Mouse (Mus musculus) forebrain, embryonic 16.5 days (tissue): Measurements from ENCODE around the gene Gga1. TPM values are rescaled to one million over a fixed set of nuclear protein-coding genes. Genes with fewer than 3 reads are reported as not detected.

Source experiments
- ATAC-seq: fragments of 200-750 bp; cut with Nextera tagmentation; 2 replicates; pipeline ENCODE4 v1.8.0; 2017; ENCODE audit warnings: mild to moderate bottlenecking, moderate library complexity
- H3K27ac ChIP-seq: fragments of 300-500 bp; sonication (generic); 2 replicates; pipeline ENCODE4 v1.5.1; 2014; ENCODE audit warnings: low read length, control low read depth
- H3K27me3 ChIP-seq: fragments of 300-500 bp; sonication (generic); replicated peaks from 2 replicates; pipeline ENCODE4 v1.6.1; 2014; ENCODE audit warnings: low read length; ENCODE audit not compliant: control insufficient read depth, insufficient read depth
- H3K36me3 ChIP-seq: fragments of 300-500 bp; sonication (generic); 2 replicates; pipeline ENCODE4 v1.6.1; 2014; ENCODE audit not compliant: control insufficient read depth, insufficient read depth
- H3K4me1 ChIP-seq: fragments of 300-500 bp; sonication (generic); replicated peaks from 2 replicates; pipeline ENCODE4 v1.6.1; 2014; ENCODE audit warnings: low read length; ENCODE audit not compliant: control insufficient read depth, insufficient read depth
- H3K4me2 ChIP-seq: fragments of 300-500 bp; sonication (generic); 2 replicates; pipeline ENCODE4 v1.6.1; 2014; ENCODE audit warnings: mild to moderate bottlenecking, low read length, control low read depth
- H3K4me3 ChIP-seq: fragments of 300-500 bp; sonication (generic); replicated peaks from 2 replicates; pipeline ENCODE4 v1.5.1; 2014; ENCODE audit warnings: mild to moderate bottlenecking, low read length, control low read depth
- H3K9ac ChIP-seq: fragments of 300-500 bp; sonication (generic); replicated peaks from 2 replicates; pipeline ENCODE4 v1.6.1; 2014; ENCODE audit warnings: low read depth, low read length, control low read depth
- H3K9me3 ChIP-seq: fragments of 300-500 bp; sonication (generic); 2 replicates; pipeline ENCODE4 v1.6.1; 2016; ENCODE audit warnings: low read length; ENCODE audit not compliant: control insufficient read depth
- WGBS: fragments of 180-500 bp; shearing (Covaris S2); extraction: QIAGEN DNeasy Blood & Tissue Kit; methylation state at CpG from one replicate; pipeline ENCODE4 v1.1.7; 2014; 5-methylcytosine and 5-hydroxymethylcytosine counted together
- polyA plus RNA-seq: library from polyadenylated mRNA; unstranded; fragments of >200 nt; fragmentation: Nextera tagmentation; extraction: Ambion mirVana; gene quantifications from 2 replicates; pipeline ENCODE4 v1.2.1, GENCODE M21; 2015

Gene Gga1
- polyA plus RNA-seq, 1 experiment from 2014 or later: 67.4 TPM

DNA sequence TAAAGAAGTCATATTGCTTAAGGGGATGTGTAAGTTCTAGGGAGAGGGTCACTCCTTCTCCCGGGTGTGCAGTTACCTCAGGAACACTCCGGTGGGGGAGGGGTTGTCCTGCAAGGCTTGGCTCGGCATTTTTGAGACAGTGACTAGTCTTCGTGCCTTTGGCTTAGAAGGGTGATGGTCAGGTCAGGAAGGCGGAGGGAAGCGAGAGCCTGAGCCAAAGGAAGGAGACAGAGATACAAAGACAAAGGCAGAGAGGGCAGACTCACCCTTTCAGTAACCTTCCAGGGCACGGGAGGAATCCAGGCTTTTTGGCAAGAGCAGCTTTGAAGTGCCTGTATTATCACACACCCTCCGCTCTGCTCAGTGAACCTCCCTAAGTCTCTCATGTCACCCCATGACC, 48.1 kb downstream of the Gga1 start:
- no peak overlapping the region for H3K27ac ChIP-seq
- H3K4me2 ChIP-seq: no peak overlapping the region
- H3K4me1 ChIP-seq: peaks cover 25% of the 10 kb centered on the region
- H3K27me3 ChIP-seq: no peaks in the 10 kb centered on the region
- 42% methylated on average over 8 of the region's 8 CpGs for WGBS
- no peak for ATAC-seq
- H3K9me3 ChIP-seq: no peaks in the 10 kb centered on the region
- H3K4me3 ChIP-seq: no peak overlapping the region
- no peak overlapping the region for H3K9ac ChIP-seq
- 0 out of 2 replicates have a peak, but pooled peaks cover 1% of the 10 kb centered on the region for H3K36me3 ChIP-seq

DNA sequence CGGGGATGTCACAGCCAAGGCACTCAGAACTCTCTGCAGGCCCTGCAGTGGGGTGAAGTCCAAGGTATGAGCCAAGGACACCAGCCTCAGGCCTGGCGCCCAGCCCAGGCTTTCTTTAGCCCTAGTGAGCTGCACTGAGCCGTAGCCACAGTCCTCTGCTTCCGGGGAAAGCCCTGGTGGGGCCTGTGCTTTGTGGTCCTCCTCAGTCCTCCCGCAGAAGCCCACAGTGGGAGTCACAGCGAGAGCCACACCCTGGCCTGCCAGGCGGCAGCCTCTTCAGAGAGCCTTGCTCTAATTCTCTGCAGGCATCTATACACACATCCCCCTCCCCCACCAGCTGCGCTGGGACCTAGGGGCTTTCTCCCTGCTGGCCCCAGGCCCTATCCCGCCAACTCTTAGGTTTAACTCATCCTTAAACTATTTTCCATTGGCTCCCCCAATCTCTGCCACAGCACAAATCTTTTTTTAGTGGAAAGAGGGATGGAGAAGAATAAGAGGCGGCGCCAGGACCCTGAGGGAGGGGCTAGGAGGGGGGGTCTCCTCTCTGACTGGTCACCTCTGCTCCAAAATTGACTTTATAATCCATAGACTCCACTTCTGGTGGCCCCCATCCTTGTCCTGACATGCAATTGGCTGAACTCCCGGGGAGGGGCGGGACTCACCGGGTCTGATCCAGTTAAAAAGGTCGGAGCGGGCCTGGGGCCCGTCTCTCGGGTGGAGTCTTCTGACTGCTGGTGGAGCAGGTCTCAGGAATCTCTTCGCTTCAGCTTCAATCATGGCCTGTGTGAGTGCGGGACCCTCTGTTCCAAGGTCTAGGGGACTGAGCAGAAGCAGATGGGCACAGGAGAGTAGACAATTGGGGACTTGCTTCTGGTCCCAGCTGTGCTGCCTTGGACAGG, 49.3 kb downstream of the Gga1 start, which contains the start of gene Lgals1:
Gene Lgals1 (plus strand): TSS at position 705 of the 899 bp plus-strand sequence.
- no peaks in the 10 kb centered on the region for H3K36me3 ChIP-seq
- ATAC-seq: peak; percentile 51
- H3K4me2 ChIP-seq: peak within 1 kb of the TSS; percentile 71
- peaks cover 25% of the 10 kb centered on the region for H3K4me1 ChIP-seq
- 9% methylated on average over 20 of the region's 20 CpGs for WGBS
- peak within 1 kb of the TSS; percentile 7 for H3K4me3 ChIP-seq
- H3K9ac ChIP-seq: peak within 1 kb of the TSS; percentile 23; the same call in 1 of the 2 replicates
- H3K27ac ChIP-seq: peak within 1 kb of the TSS; percentile 65; the same call in 1 of the 2 replicates
- H3K9me3 ChIP-seq: no peaks in the 10 kb centered on the region
- no peaks in the 10 kb centered on the region for H3K27me3 ChIP-seq

DNA sequence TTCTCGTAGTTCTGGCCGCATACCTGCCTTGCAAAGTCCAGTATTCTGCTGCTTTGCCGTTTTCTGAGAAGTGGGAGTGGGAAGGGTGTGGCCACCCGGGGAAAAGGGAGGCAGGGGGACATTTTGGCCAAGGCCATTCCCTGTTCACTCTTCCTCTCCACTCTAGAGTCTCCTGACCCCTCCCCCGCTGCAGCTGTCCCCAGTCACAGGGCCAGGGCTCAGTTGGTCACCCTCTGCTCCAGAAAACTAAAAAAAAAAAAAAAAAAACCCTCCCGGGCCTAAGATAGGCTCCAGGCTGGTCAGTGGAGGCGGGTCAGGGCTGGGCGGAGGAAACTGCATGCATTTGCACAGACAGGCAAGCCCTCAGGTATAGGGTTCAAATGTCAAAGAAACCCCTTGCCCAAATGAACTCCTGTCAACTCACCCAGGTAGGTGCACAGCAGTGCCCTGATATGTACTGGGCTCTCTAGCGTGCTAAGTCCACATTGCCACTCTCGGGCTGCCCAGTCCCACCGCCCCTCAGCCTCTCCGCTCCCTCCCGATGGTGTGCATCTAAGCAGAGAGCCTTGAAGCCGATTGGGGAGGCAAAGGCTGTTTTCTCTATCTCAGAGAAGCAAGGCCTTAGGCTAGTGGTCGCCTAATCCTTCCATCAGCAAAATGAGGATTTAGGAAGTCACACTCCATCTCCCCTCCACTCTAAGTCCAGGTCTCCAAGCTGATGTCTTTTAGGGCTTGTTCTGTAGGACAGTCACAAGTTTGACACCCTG, 50.2 kb downstream of the Gga1 start:
- no peaks in the 10 kb centered on the region for H3K36me3 ChIP-seq
- H3K27me3 ChIP-seq: no peaks in the 10 kb centered on the region
- WGBS: 29% methylated on average over 15 of the region's 15 CpGs
- H3K4me1 ChIP-seq: peaks cover 25% of the 10 kb centered on the region
- H3K4me2 ChIP-seq: peak overlapping the region; percentile 71
- H3K4me3 ChIP-seq: peak overlapping the region; percentile 36
- no peaks in the 10 kb centered on the region for H3K9me3 ChIP-seq
- peak overlapping the region; percentile 27 for H3K9ac ChIP-seq
- H3K27ac ChIP-seq: no peak overlapping the region
- ATAC-seq: no peak

DNA sequence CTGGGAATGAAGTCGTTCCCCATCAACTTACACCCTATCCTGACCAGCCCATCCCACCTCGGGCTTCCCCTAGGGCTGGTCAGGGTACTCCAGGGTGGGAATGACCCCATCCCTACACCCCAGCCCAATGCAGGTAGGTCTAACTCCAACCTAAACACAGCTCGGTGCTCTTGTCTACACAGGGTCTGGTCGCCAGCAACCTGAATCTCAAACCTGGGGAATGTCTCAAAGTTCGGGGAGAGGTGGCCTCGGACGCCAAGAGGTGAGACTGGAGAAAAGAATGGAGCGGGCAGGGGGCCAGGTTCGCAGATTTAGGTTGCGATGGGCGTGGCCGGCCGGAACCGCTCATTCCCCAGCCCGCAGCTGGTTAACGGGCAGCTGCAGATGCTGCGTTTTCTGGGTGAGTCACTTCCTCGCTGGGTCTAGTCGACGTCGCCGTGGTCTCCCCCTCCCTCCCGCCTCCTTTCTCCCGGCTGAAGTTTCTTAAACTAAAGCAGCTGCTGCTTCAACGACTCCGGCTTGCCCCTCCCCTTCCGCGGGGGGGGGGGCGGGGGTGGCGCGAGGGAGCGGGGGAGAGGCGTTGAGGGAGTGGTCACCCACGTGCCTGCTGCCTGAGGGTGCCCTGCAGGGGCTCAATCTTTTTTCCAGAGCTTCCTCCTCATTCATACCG, 50.9 kb downstream of the Gga1 start:
- Histone ChIP-seq H3K4me1 (peaks cover 25% of the 10 kb centered on the region), H3K9ac (peak overlapping the region; percentile 27), H3K4me2 (peak overlapping the region; percentile 71), H3K36me3 (no peaks in the 10 kb centered on the region), H3K4me3 (peak overlapping the region; percentile 36), H3K27me3 (no peaks in the 10 kb centered on the region), H3K27ac (no peak overlapping the region), H3K9me3 (no peaks in the 10 kb centered on the region)
- peak; percentile 60 for ATAC-seq
- WGBS: 2% methylated on average over 25 of the region's 35 CpGs

DNA sequence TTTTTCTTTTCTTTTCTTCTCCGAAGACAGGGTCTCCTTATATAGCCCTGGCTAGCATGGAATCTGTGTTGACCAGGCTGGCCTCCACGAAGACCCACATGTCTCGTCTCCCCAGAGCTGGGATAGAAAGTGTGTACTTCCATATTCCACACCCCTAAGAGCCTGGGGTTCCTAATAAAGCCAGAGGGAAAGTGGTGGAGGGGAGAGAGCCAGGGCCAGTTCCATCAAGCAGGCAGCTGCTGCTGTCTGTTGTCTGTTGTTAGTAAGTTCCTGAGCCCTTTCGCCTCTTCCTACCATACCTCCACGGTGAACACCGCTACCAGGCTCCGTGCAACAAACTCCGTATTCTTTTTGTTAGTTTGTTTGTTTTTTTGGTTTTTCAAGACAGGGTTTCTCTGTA, 51.5 kb downstream of the Gga1 start:
- Histone ChIP-seq H3K27me3 (no peaks in the 10 kb centered on the region), H3K27ac (no peak overlapping the region), H3K9me3 (no peaks in the 10 kb centered on the region), H3K4me1 (peaks cover 25% of the 10 kb centered on the region), H3K4me3 (no peak overlapping the region), H3K36me3 (no peaks in the 10 kb centered on the region), H3K4me2 (peak overlapping the region; percentile 71), H3K9ac (no peak overlapping the region)
- WGBS: 51% methylated on average over 7 of the region's 8 CpGs
- ATAC-seq: no peak

DNA sequence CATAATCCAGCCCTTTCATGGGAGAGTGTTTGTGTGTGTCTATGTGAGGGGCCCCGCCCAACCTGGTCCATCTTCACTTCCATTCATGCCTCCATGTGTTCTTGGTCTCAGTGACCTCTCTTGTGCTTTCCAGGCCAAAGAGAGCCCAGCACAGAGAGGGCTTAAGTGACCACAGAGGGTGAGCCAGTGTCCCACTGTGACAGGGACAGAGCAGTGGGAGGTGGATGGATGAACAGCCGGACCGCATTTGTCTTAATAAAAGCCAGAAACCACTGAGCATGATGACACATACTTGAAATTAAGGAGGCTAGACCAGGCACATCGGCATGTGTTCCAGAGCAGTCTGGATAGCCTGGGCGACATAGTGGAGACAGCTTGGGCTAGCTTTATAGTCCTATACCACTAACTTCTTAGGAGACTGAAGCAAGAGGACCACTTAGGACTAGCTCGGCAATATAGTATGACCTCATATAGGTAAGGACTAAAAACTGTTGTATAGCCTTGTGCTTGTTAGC, 53.3 kb downstream of the Gga1 start:
- H3K36me3 ChIP-seq: no peaks in the 10 kb centered on the region
- 92% methylated on average over 6 of the region's 6 CpGs for WGBS
- no peak overlapping the region for H3K4me2 ChIP-seq
- no peaks in the 10 kb centered on the region for H3K9me3 ChIP-seq
- no peak for ATAC-seq
- H3K4me1 ChIP-seq: peaks cover 25% of the 10 kb centered on the region
- H3K4me3 ChIP-seq: no peak overlapping the region
- no peak overlapping the region for H3K27ac ChIP-seq
- no peak overlapping the region for H3K9ac ChIP-seq
- H3K27me3 ChIP-seq: no peaks in the 10 kb centered on the region

DNA sequence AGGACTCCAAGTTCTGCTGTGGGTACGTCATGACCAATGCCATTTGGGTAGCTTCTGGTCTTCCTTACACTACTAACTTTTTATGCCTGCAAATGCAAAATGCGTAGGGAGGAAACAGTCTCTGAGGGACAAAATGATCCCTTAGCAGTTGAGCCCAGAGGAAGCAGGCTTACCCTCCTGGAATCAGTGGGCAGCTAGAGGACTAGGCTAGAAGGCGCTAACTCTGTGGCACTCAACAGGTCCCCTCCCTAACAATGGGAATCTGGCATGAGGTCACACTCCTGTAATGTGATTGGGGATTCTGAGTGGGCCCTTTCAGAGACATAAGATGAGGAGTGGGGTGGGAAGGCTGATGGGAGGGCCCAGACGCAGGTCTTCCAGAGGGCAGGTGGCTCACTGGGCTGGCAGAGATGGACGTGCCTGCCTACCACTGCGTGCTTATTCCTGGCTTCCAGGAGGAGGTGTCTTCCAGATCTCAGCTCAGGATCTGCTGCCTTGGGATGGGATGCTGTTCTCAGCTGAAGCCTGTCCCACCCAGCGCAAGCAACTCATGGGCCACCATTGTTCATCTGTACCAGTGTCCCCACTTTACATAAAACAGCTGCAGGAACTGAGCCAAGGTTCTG, 53.9 kb downstream of the Gga1 start:
- Histone ChIP-seq H3K4me3 (no peak overlapping the region), H3K36me3 (no peaks in the 10 kb centered on the region), H3K4me1 (peaks cover 28% of the 10 kb centered on the region), H3K9ac (no peak overlapping the region), H3K9me3 (no peaks in the 10 kb centered on the region), H3K27ac (no peak overlapping the region), H3K4me2 (no peak overlapping the region), H3K27me3 (no peaks in the 10 kb centered on the region)
- 86% methylated on average over 7 of the region's 7 CpGs for WGBS
- no peak for ATAC-seq

DNA sequence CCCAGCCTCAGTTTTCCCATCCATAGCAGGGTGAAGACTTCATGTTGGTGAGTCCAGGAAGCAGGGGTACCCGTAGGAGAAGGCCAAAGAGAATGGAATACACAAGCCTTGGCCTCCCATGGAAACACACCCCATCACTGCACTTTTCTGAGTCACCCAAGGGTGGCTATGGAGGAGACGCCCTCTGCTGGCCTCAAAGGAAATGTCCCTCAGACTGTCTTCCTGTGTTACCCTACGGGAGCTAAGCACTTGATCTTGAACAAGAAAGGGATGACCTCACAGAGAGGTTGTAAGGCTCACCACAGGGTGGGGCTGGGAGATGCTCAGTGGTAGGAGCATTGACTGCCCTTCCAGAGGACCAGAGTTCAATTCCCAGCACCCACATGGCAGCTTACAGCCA, 54.6 kb downstream of the Gga1 start:
- Histone ChIP-seq H3K27ac (no peak overlapping the region), H3K4me2 (no peak overlapping the region), H3K9me3 (no peaks in the 10 kb centered on the region), H3K9ac (no peak overlapping the region), H3K36me3 (no peaks in the 10 kb centered on the region), H3K27me3 (no peaks in the 10 kb centered on the region), H3K4me3 (no peak overlapping the region), H3K4me1 (peaks cover 25% of the 10 kb centered on the region)
- 28% methylated on average over 3 of the region's 3 CpGs for WGBS
- ATAC-seq: no peak
